Mouse (Mus musculus) thymus, postnatal 10 days (tissue): ENCODE data around the gene Klhdc1.

Experiments used
- DNase-seq, 2 experiments: peaks; one replicate each; pipeline ENCODE4 v3.0.0; 2021; ENCODE audit warnings: low spot score in 2 of 2

The Klhdc1 gene

GRCm38 (mm10) chr12:69296511-69297410 is 55.8 kb downstream of the Klhdc1 start, which contains the start of gene Klhdc2:
TSS of gene Klhdc2 (plus strand) at chr12:69296681.
- peak; percentile 18 to 37 for DNase-seq

- no peak for DNase-seq
These were observed 56.6 kb downstream of the Klhdc1 start for GRCm38 (mm10) chr12:69297411-69298150.

- no peak for DNase-seq
These were observed 57.3 kb downstream of the Klhdc1 start for GRCm38 (mm10) chr12:69298281-69298680.

- DNase-seq: no peak
These were observed 58.3 kb downstream of the Klhdc1 start for GRCm38 (mm10) chr12:69299231-69299630.

GRCm38 (mm10) chr12:69299831-69300230 is 58.9 kb downstream of the Klhdc1 start:
- DNase-seq: no peak

- no peak for DNase-seq
These were observed 59.4 kb downstream of the Klhdc1 start for GRCm38 (mm10) chr12:69300391-69300790.

- no peak for DNase-seq
These were observed 61.2 kb downstream of the Klhdc1 start for GRCm38 (mm10) chr12:69302171-69302570.

GRCm38 (mm10) chr12:69304051-69304450 is 63.1 kb downstream of the Klhdc1 start:
- no peak for DNase-seq

GRCm38 (mm10) chr12:69306333-69306732 is 65.4 kb downstream of the Klhdc1 start:
- DNase-seq: no peak

- no peak for DNase-seq
These were observed 68.7 kb downstream of the Klhdc1 start for GRCm38 (mm10) chr12:69309659-69310058.

GRCm38 (mm10) chr12:69318431-69318830 is 77.5 kb downstream of the Klhdc1 start:
- no peak for DNase-seq

- no peak for DNase-seq
These were observed 90.2 kb downstream of the Klhdc1 start for GRCm38 (mm10) chr12:69331187-69331586.

- no peak for DNase-seq
These were observed 91.2 kb downstream of the Klhdc1 start for GRCm38 (mm10) chr12:69332147-69332546.

GRCm38 (mm10) chr12:69333547-69333946 is 92.6 kb downstream of the Klhdc1 start:
- DNase-seq: peak in 1 of 2 experiments; percentile 28
